Mouse (Mus musculus) C3H10T1/2 (cell line): ENCODE results near the gene Bcl2l13. TPM values are rescaled to one million over a fixed set of nuclear protein-coding genes. Genes with fewer than 3 reads are reported as not detected.

ENCODE experiments used
- polyA plus RNA-seq, 2 experiments: library from polyadenylated mRNA; unstranded; fragments of >200 nt; fragmentation: generic; extraction: Trizol; gene quantifications; one replicate each; pipeline ENCODE4 v1.2.1; 2012; ENCODE audit warnings: missing spikeins in 2 of 2

Bcl2l13 gene
- polyA plus RNA-seq: 1 to 10 TPM; 2.7 to 9.6 TPM

DNA sequence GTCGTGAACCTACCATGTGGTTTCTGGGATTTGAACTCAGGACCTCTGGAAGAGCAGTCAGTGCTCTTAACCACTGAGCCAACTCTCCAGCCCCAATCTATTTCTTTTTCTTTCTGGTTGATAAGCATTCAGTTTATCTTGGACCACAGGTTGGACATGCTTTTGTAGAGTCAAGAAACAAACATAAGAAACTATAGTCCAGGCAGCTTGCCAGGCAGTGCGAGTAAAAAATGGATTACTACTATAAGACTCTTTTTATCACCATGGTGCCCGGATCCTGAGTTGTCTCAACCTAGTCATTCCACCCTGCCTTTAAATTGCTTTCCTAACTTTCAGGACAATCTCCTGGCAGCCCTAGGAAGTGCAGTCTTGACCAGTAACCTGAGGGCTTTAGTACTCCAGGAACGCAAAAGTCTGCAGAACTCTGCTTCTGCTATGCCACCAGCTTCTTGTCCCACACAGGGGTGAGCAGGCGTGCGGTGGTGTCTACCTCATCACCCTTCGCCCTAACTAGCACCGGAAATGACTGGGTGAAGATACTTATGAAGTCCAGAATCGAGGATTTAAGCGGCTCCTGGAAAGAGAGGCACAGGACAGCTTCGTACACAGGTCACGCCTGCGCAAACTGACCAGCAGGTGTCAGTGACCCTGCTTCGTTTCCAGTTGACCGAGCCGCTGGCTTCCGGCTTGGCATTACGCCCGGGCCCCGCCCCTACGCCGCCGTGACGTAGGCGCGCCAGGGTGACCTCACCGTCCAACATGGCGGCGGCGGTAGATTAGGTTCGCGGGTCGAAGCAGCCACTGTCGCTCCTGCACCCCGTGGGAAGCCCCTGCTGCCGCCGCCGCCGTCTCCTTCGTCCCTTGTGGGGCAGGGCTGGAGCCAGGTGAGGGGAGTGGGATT, at the start of gene Bcl2l13:
Gene Bcl2l13 (plus strand): TSS at position 739 of the 901 bp plus-strand sequence.

DNA sequence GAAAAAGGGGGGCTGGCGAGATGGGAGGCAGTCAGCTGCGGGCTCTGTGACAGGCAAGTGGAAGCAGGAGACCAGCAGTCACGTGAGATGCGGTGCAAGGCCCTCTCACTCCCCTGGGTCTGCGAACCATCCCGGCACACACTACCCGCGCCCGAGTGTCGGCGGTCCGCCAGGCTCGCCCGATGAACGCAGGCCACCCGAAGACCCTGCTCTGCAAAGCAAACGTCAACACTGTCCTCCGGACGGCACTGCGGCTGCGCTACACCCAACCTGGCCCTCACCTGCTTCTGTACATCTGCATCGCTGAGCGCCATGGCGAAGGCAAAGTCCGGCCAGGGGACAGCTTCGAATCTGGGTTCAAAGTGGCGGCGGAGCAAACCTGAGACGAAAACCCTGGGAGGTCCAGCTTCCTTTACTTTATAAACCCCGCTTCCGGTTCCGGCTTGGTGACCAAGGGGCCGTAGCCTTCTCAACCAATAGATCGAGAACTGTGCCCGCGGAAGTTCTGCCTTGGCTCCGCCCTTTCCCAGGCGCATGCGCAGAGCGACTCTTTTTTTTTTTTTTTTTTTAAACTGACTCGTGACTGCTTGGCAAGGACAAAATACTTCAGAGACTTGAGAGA, 13.6 kb upstream of the Bcl2l13 start, which contains the start of gene Atp6v1e1:
Gene Atp6v1e1 (minus strand): TSS at position 487 of the 622 bp plus-strand sequence.

DNA sequence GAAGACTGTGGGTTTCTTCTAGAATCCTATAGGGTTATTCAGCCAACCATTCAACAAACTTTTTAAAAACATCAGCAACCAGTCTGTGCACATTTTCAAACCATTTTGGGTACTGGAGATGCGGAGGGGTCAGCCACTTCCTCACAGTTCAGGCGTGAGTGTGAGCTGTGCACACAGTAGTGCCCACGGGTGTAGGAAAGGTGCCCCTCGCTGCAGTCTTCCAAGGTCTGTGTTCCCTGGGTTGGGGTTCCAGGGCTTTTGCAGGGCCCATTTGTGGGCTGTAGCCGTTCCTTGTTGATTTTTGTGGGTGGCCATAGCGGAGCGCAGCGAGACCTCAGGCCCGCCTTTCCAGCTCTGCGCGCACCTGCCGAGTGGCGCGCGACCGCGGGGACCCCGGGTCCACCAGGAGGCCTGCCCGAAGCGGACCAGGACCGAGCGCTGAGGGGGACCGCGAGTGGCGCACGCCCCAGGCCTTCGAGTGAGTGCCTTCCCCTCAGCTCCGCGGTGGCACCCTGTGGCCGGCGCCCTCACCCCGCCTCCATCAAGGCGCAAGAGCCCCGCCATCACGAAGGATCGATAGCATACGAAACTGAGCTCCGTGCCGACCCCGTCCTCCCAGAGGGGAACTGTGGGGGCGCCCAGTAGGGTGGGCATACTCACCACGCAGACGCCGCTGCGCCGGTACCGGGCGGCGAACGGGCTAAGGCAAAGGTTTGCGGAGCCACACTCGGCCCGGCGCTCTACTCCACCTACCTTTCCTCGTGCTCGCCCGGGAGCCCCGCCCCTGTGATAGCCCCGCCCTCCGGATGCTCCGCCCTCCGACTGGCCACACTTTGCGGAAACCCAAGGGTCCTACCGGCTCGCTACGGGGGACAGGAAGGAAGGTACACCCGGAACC, 80.3 kb downstream of the Bcl2l13 start, which contains the start of gene Bid:
Gene Bid (minus strand): TSS at position 780 of the 898 bp plus-strand sequence.

Other genes with a start within 250 kb of the Bcl2l13 start
- under 1 TPM; 0.01 to 0.02 TPM for gene Cecr2, start 169.8 kb upstream of the Bcl2l13 start, polyA plus RNA-seq
- gene Slc25a18, start 62.6 kb upstream of the Bcl2l13 start, polyA plus RNA-seq: under 1 TPM; 0.01 to 0.11 TPM
- 100 to 1,000 TPM in 1 of 2 experiments, 10 to 100 TPM in 1; 30.1 to 119 TPM for gene Atp6v1e1, start 13.4 kb upstream of the Bcl2l13 start, polyA plus RNA-seq
- 10 to 100 TPM in 1 of 2 experiments, 1 to 10 TPM in 1; 6.6 to 16.2 TPM for gene Bid, start 80.6 kb downstream of the Bcl2l13 start, polyA plus RNA-seq